Mouse (Mus musculus): ENCODE data around the gene Per3.
A peak's percentile ranks its signal among the peaks of the same experiment; 100 is the strongest.

GRCm38 (mm10) chr4:151044037-151044943 lies at the start of gene Per3:
- TF ChIP-seq POLR2A (IDR thresholded peaks at IDR 0.05; ENCODE audit: low read depth, low read length) (peak; percentile 33), CTCF (IDR thresholded peaks at IDR 0.05; ENCODE audit: extremely low read depth, insufficient read depth, insufficient read length, insufficient replicate concordance) (no peak)

All from spleen, adult 2 months (tissue).